Mouse (Mus musculus): Measurements from ENCODE around the gene Sephs2.
"Not testable (repeated sequence)": the region's sequence is repeated elsewhere in the genome, so short reads cannot be mapped to it uniquely, and the experiment has no call there.

The Sephs2 gene

DNA sequence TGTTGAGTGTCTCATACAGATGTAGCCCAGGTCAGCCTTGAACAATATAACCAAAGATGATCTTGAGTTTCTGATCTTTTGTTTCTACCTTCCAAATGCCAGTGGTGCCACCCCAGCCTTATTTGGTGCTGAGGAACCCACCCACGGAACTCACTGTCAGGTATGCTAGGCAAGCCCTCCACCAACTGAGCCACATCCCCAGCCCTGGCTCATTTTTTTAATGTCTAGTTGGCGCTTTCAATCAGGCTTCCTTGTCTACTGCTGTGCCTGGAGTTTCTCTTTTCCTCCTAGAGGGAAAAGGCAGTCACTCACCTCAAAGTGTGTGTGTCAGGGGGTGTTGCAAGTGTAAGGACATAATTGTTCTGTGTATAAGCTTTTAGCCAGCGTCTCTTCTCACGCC is 2.8 kb downstream of the Sephs2 start:
- DNase-seq (ENCODE audit: low read depth, low spot score), result no peak

DNA sequence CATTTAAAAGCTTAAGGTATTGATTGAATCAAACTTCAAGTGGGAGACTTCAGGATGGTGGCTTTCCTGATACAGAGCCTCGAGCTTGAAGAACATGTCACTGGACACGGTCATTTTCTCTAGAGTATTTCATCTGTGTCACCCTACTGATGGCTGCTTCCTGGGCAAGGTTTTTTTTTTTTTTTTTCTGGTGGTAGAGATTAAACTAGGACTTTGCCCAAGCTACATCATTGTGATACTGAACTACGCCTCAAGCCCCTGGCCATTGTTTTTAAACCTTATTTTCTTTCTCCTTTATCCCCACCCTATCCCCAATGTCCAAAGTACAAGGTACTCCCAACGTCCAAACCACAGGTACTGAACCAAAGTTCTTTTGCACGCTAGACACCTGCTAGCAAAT is 3.2 kb downstream of the Sephs2 start:
- DNase-seq (ENCODE audit: low read depth, low spot score), result no peak

DNA sequence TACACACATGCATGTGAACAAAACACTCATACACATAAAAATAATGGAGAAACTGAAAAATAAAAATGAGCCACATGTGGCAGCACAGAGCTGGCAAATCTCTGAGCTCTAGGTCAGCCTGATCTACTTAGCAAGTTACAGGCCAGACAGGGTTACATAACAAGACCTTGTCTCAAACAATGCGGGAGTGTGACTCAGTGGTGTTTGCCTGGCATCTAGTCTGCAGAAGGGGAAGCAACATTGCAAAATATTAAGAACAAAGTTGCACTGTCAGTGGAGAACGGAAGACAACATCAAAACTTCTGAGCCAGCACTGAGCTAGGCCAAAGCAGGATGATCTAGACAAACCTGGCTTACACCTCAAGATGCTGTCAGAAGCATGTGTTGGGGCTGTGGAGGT is 3.6 kb downstream of the Sephs2 start:
- DNase-seq (ENCODE audit: low read depth, low spot score), result no peak

DNA sequence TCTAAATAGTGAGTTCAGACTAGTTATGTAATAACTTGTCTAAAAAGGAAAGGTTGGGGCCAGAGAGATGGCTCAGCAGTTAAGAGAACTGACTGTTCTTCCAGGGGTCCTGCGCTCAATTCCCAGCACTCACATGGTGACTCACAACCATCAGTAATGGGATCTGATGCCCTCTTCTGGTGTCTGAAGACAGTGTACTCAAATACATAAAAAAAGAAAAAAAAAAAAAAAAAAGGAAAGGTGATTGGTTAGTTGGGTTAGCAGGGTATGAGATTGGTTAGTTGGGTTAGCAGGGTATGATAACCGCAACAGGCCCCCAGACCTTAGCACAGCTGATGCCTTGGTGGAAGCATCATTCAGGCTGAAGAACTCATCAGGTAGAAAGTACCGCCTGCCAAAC is 10.3 kb downstream of the Sephs2 start:
- DNase-seq (ENCODE audit: low read depth, low spot score), result no peak

DNA sequence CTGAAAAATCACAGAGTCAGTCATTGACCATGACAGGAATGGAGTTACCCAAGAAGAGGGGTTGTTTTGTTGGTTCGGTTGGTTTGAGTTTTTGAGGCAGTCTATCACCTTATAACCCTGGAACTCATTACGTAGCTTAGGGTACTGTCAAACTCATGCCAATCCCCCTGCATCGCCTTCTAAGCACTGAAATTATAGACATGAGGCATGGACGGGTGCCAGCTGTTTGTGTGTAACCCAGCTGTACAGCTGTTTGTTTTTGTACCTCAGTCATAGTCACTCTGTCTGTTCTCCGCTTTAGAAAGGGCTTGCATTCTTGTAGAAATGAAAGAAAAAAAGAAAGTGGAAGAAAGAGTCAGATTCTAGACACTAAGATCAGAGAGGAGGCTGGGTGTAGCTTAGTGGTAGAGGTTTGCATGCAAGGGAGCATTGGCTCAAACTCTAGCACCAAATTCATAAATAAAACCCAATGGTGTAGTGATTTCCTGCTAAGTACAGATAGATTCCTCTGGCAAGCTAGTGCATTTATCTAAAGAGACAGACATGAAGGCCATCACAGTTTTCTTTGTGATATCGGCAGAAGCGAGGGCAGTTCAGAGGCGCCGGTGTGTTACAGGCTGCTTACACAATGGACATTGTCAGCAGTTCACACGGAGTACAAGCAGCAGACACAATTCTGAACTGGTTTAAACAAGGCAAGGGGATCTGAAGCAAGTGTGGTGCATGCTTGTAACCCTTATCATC is 11.5 kb downstream of the Sephs2 start:
- DNase-seq (ENCODE audit: low read depth, low spot score), result no peak

DNA sequence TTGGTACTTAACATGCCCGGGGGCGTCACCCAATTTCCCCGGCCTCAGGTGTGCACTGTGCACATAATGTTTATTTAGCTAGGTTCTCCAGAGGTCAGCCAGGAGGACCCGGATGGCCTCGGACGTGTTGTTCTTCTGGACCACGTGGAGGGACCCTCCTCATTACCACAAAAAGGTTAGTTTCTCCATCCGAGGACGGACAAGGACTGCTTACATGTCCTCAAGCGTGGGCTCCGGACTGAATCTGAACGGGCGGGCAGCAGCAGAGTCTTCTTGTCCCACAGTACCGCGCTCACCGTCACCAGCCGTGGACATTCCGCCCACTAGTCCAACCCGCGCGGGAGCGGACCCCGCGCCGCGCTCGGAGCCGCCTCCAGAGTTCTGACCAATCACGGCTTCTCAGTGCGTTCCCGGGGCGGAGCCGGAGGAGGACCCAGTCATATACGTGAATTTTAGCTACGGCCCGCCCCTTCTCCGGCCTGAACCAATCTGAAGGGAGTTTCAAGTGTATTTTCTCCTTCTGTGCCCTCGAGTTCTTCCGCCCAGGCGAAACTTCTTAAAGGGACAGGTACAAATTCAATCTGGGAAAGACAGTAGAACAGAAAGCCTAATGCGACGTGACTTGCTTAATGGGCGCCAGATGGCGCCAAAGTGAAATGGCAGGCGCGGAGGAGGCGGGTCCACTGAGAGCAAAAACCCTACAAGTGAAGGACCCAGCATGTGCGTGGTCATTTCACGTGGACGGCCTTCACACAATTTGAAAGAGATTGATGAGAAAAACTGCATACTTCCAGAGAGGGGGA is 13.3 kb downstream of the Sephs2 start, which contains the start of gene Dctpp1:
Dctpp1 (minus strand) TSS at position 401 of the 803 bp plus-strand sequence.
- DNase-seq (ENCODE audit: low read depth, low spot score), result peak; percentile 96

DNA sequence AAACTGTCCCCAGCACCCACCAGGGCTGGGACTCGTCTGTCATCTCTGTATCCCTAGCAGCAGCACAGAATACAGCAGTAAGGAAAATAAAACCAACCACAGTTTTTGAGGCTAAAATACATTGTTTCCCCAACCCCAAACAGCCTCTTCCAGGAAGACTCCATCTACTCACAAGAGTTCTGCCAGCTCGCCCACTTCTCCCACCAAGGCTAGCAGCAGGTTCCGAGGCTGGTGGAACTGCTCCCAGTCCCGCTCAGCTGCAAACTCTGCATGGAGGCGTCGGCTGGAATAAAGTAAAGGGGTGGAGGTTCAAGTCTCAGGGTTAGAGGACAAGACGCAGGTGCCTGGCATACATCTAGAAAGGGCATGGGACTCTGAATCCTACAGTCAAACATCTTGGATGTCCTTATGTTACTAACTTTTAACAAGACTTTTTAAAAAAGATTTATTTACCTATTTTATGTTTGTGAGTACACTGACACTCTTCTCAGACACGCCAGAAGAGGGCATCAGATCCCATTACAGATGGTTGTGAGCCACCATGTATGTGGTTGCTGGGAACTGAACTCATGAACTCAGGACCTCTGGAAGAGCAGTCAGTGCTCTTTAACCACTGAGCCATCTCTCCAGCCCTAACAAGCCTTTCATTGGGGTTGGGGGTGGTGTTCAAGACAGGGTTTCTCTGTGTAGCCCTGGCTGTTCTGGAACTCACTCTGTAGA is 14.5 kb downstream of the Sephs2 start:
- DNase-seq (ENCODE audit: low read depth, low spot score), result no peak

DNA sequence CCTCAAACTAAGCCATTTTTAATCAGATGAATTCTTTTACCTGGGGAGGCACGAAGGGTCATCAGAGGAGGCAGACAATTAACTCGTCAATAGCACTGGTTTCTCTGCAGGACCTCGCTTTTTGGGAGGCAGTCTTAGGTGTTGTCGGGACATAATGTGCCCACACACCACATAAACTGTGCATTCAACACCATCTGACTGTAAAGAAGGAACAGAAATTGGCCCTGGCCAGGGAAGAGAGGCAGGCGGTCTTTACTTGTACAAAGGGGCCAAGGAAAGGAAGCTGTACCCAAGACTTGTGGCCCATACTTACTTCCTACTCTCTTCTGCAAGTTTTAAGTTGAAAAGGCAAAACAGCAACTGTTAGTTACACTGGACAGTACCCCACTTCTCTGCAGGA is 17.3 kb downstream of the Sephs2 start:
- no peak for DNase-seq (ENCODE audit: low read depth, low spot score)

DNA sequence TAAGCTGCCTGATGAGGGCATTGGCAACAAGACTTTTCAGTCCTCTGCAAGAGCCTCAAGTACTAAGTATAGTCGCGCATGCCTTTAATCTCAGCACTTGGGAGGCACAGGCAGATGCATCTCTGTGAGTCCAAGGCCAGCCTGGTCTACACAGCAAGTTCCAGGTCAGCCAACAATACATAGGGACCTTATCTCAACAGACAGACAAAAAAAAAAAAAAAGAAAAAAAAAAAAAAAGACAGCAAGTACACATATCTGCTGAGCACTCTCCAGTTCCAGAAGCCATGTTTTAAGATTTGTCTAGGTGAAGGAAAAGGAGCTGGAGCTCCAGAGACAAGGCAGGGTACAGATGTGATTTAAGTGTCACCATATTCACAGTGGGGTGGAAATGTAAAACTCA is 17.9 kb downstream of the Sephs2 start:
- no peak for DNase-seq (ENCODE audit: low read depth, low spot score)

DNA sequence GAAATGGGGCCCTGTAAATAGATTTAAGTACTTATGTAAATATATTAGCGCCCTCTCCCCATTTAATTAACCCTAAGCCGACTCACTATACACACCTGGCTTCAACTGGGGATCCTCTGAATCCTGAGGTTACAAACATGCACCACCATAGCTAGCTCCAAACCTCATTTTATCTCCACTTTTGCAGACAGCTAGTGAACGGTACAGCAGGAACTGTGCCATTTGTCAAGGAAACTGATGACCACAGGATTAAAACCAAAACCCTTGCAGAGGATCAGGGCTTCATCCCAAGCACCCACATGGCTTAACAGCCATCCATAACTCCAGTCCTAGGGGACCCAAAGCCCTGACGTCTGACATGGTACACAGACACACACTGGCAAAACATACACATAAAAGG is 18.8 kb downstream of the Sephs2 start:
- DNase-seq (ENCODE audit: low read depth, low spot score), result no peak

DNA sequence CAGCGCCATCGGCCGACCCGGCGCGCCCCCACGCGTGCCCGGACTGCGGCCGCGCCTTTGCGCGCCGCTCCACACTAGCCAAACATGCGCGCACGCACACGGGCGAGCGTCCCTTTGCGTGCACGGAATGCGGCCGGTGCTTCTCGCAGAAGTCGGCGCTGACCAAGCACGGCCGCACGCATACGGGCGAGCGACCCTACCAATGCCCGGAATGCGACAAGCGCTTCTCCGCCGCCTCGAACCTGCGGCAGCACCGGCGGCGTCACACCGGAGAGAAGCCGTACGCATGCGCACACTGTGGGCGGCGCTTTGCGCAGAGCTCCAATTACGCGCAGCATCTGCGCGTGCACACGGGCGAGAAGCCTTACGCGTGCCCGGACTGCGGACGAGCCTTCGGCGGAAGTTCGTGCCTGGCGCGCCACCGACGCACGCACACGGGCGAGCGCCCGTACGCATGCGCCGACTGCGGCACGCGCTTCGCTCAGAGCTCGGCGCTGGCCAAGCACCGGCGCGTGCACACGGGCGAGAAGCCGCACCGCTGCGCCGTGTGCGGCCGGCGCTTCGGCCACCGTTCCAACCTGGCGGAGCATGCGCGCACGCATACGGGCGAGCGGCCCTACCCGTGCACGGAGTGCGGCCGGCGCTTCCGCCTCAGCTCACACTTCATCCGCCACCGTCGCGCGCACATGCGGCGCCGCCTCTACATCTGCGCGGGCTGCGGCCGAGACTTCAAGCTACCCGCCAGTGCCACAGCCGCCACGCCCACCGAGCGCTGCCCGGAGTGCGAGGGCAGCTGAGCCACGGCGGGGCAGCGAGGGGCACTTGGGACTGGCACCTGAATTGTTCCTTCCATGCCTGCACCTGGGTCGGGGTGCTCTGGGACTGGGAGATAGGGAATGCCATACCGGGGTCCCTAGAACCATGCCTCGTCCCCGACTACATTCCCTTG is 19.8 kb downstream of the Sephs2 start:
- DNase-seq (ENCODE audit: low read depth, low spot score), result peak; percentile 86

DNA sequence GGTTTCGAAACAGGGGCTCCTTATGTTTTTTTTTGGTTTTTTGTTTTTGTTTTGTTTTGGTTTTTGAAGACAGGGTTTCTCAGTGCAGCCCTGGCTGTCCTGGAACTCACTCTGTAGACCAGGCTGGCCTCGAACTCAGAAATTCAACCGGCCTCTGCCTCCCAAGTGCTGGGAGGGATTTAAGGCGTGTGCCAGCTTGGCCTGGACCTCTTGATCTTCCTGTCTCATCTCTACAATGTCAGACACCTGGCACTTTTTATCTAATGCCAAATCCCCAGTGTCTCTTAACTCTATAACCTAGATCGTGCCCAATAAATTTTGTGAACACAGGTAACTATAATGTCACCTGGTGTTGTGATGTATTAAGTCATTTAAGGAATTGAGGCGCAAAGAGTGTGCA is 20.5 kb downstream of the Sephs2 start:
- no peak for DNase-seq (ENCODE audit: low read depth, low spot score)

DNA sequence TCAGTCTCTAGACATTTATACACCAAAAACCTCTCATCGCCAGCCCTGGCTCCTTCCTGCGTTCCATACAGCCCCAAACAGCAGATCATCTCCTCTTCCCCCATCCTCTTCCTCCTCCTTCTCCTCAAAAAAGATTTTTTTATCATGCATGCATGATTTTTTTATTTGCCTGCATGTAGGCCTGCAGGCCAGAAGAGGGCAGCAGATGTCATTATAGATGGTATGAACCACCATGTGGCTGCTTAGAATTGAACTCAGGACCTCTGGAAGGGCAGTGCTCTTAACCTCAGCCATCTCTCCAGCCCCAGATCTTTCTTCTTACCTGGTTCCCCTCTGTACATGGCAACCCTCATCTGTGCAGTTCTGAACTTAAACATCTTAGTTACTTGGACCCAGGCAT is 21.4 kb downstream of the Sephs2 start:
- no peak for DNase-seq (ENCODE audit: low read depth, low spot score)

DNA sequence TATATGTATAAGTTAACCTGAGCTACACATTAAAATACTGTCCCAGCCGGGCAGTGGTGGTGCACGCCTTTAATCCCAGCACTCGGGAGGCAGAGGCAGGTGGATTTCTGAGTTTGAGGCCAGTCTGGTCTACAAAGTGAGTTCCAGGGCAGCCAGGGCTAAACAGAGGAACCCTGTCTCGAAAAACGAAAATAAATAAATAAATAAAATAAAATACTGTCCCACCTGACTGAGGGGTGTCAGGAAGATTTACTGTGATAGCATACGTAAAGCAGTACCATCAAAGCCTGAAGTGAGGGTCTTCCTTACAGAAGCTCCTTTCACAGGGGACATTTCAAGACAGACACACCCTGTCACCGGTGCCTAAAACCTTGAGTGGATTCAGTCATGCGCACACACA is 23.3 kb downstream of the Sephs2 start:
- not testable (repeated sequence) for DNase-seq (ENCODE audit: low read depth, low spot score)

DNA sequence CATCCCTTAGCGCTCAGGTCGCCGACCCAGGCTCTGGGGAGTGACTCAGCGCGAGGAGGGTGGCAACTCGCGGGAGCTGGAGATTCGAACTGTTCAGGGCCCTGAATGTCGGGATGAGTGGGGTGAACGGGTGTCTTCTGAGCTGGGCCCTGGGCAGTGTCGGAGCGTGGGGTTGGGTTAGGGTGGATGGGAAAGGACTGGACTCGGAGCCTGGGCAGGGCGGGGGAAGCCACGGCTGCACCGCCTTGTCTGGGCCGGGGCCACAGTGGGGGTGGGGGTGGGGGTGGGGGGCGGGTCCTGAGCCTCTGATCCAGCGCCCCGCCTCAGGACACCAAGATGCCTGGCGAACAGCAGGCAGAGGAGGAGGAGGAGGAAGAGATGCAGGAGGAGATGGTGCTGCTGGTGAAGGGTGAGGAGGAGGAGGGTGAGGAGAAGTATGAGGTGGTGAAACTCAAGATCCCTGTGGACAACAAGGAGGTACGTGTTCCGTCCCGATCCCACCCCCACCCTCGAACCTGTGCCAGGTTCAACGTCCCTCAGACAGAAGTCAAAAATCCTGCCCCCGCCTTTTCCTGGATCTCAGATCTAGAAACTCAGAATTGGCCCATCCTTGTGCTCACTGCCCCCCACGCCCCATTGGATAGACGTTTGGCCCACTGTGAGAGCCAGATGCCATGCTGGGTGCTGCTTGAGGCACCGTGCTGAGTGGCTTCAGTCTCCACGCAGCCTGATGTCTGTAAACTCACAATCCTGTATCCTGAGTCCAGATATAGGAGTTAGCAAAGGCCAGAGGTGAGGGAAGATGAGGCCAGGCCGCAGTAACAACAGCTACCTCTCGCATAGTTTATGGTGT is 29.0 kb downstream of the Sephs2 start:
- no peak for DNase-seq (ENCODE audit: low read depth, low spot score)

DNA sequence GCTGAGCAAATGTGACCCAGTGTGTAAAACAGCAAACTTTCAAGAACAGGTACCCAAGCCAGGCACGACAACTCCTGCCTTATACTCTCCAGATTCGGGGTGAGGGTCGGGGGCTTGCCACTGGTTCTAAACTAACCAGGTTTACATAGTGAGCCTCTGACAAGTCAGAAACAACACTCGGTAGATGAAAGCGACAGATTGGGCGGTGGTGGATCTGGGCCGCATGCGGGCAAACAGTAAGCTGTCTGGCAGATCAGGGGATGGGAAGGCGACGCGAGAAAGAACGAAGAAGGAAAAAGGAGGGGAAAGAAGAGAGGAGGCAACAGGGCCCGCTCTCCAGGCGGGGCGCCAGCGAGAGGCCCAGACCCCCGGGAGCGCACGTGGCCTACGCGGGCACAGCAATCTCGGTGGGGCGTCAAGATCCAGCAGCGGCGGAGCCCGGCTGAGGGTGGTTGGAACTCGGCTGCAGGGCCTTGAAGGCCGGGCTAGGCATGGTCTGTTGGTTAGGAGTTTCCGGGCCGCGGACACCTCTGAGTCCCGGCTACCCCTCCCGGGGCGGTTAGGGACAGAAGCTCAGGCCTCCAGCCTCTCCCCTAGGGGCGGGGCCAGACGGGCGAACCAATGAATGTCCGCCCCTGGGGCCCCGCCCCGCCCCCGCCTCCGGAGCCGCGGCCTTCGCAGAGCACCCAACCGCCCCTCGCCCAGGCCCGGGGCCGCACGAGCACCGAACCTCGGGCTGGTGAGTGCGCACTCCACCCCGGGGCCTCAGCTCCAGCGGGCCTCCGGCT is 29.8 kb downstream of the Sephs2 start, which contains the start of gene Zfp771:
Zfp771 (plus strand) TSS at position 405 of the 788 bp plus-strand sequence.
- DNase-seq (ENCODE audit: low read depth, low spot score), result peak; percentile 80

DNA sequence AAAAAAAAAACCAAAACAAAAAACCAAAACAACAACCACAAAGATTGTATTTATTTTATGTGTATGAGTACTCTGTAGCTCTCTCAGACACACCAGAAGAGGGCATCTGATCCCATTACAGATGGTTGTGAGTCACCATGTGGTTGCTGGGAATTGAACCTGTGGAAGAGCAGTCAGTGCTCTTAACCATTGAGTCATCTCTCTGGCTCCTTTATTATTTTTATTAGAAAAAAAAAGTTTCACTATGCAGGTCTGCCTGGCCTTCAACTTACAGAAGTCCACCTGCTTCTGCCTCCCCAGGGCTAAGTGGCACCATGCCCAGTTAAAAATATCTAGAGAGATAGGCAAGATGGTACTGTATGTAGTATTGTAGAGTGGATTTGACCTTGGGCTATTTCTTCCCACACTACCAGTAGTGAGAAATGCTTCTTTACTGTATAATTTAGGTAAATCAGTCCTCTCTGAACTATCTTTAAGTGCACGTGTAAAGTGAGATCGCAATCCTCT is 30.4 kb downstream of the Sephs2 start:
- no peak for DNase-seq (ENCODE audit: low read depth, low spot score)

DNA sequence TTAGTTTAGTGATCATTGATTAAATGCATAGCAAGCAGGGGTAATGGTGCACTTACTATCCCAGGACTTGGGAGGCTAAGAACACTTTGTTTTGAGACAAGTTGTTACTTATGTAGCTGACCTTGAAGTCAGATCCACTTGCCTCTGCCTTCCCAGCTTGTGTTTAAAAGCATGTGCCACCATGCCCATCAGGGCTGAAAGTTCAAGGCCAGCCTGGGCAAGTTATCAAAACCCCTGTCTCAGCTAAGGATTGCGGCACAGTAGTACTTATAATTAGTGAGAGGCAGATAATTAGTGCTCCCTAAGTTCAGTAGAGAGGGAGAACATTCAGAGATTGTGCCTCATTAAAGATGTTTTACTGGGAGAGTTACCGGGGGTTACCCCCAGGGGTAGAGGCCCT is 39.1 kb downstream of the Sephs2 start:
- no peak for DNase-seq (ENCODE audit: low read depth, low spot score)

DNA sequence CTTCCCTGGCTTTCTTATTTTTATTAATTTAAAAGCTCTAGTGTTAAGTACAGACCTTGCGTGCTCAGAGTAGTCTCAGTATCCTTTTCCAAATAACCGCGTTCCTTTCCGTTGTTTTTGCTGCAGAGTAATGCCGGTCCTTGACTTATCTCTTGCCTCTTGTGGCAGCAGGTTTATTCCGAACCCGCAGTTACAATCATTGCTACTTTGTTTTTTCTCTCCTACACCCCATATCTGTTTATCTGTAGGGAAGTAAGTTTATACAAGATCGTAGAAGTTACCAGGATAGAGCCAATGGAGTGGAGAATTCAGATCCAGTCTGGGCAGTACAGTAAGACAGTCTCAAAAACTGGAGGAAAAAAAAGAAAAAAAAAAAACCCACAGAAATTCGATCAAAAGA is 40.1 kb downstream of the Sephs2 start:
- no peak for DNase-seq (ENCODE audit: low read depth, low spot score)
